Mouse (Mus musculus) stomach, postnatal 0 days (tissue): ENCODE data around the gene D430042O09Rik.

Experiments used
- CTCF ChIP-seq: IDR thresholded peaks from 2 replicates; pipeline ENCODE4 v1.5.1; 2016; ENCODE audit warnings: antibody characterized with exemption, low read depth, mild to moderate bottlenecking, moderate library complexity
- EP300 ChIP-seq: optimal IDR thresholded peaks from 2 replicates; pipeline ENCODE3; 2016; ENCODE audit warnings: antibody characterized with exemption

DNA sequence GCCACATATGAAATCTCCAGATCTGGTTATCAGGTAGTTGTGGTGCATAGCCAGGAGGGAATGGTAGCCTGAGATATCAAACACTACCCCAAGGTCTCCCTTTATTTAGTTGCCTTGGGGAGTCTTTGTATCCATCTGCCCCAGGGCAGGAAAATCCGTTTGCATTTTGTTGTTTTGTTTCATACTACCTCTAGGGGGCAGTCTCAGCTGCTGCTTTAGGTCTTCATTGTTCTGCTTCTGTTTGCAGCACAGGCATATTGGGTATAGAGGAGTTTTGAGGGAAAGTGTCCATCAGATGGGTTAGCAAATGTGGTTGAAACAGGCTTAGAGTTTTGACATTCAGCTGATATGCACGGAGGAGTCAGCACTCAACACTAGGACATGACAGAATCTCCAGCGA is 40.5 kb downstream of the D430042O09Rik start:
- TF ChIP-seq EP300 (no peak), CTCF (peak; percentile 85)
